Mouse (Mus musculus) liver, embryonic 14.5 days (tissue): ENCODE results near the gene Ap3b1.

Source experiments
- CTCF ChIP-seq: IDR thresholded peaks from 2 replicates; pipeline ENCODE4 v1.5.1; 2016; ENCODE audit warnings: antibody characterized with exemption, low read depth, control low read depth
- EP300 ChIP-seq: IDR thresholded peaks from 2 replicates; pipeline ENCODE4 v1.6.1; 2016; ENCODE audit warnings: antibody characterized with exemption, low read depth

DNA sequence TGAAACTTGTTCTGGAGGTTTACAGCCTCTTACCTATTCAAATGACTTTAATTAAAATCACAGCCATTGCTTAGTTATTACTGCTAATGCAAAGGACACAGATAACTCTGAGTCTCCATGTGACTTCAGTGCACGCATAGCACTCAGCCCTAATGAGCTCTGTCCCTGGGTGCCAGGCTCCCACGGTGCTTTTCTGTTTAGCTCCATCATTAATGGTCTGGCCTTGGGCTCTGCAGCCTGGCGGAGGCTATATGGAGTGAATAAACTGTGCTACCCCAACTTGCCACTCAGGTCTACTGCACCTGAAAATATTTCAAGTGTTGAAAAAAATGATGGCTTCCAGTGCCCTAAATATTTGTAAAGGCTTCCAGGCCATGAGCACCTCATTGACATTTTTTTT, 190.8 kb downstream of the Ap3b1 start:
- TF ChIP-seq CTCF, result no peak
- TF ChIP-seq EP300, result no peak
